Mouse (Mus musculus) spleen, adult 2 months (tissue): ENCODE results near the gene Hmga2. TPM values are rescaled to one million over a fixed set of nuclear protein-coding genes. Genes with fewer than 3 reads are reported as not detected.

Source experiments
- DNase-seq, 2 experiments: peaks; one replicate each; pipeline versions ENCODE4 v3.0.0 to v3.0.0-alpha.2; 2012 to 2021; ENCODE audit warnings: low spot score in 2 of 2, low read depth in 1 of 2
- H3K27ac ChIP-seq: fragments of 200-500 bp; 2 replicates; pipeline ENCODE4 v1.5.1; 2012; ENCODE audit warnings: low read length, inconsistent platforms; ENCODE audit not compliant: insufficient read depth
- H3K27me3 ChIP-seq: fragments of 200-500 bp; 2 replicates; pipeline ENCODE4 v1.6.1; 2012; ENCODE audit warnings: mild to moderate bottlenecking, moderate library complexity, low read length, inconsistent platforms; ENCODE audit not compliant: control insufficient read depth, insufficient read depth
- H3K36me3 ChIP-seq: fragments of 200-500 bp; 2 replicates; pipeline ENCODE4 v1.6.1; 2012; ENCODE audit warnings: mild to moderate bottlenecking, low read length, inconsistent platforms; ENCODE audit not compliant: control insufficient read depth, insufficient read depth
- H3K4me1 ChIP-seq: fragments of 200-500 bp; 2 replicates; pipeline ENCODE4 v1.6.1; 2011; ENCODE audit warnings: inconsistent platforms; ENCODE audit not compliant: control insufficient read depth, insufficient read depth, insufficient read length
- H3K4me3 ChIP-seq: fragments of 200-500 bp; 2 replicates; pipeline ENCODE4 v1.5.1; 2011; ENCODE audit warnings: mild to moderate bottlenecking, inconsistent platforms; ENCODE audit not compliant: insufficient read depth, insufficient read length; ENCODE audit errors: extremely low read depth
- CTCF ChIP-seq: fragments of 200-500 bp; IDR thresholded peaks from 2 replicates; pipeline ENCODE4 v1.5.1; 2011; ENCODE audit warnings: mild to moderate bottlenecking, inconsistent platforms; ENCODE audit not compliant: insufficient read depth, insufficient read length, insufficient replicate concordance; ENCODE audit errors: extremely low read depth
- POLR2A ChIP-seq: fragments of 200-500 bp; IDR thresholded peaks from 2 replicates; pipeline ENCODE4 v1.6.1; 2011; ENCODE audit warnings: low read depth, low read length, inconsistent platforms
- WGBS: fragments of 180-500 bp; shearing (Covaris S2); methylation state at CpG from one replicate; pipeline ENCODE4 v1.1.7; 2018; 5-methylcytosine and 5-hydroxymethylcytosine counted together
- polyA plus RNA-seq: library from polyadenylated mRNA; depleted of rRNA; stranded (reverse); fragments of >200 nt; gene quantifications from 2 replicates; pipeline ENCODE4 v1.2.3, GENCODE M21; 2012

The Hmga2 gene
- polyA plus RNA-seq, 1 experiment = not detected

- 4% methylated on average over 20 of the region's 20 CpGs for WGBS
- Histone ChIP-seq H3K4me1 (peaks cover 12% of the 10 kb centered on the region), H3K36me3 (no peaks in the 10 kb centered on the region), H3K4me3 (no peak overlapping the region), H3K27ac (no peak overlapping the region), H3K27me3 (peaks cover 24% of the 10 kb centered on the region)
- DNase-seq = no peak
- TF ChIP-seq POLR2A (no peak), CTCF (no peak)
Observed at GRCm38 (mm10) chr10:120474301-120474700, 2.0 kb downstream of the Hmga2 start.

DNA sequence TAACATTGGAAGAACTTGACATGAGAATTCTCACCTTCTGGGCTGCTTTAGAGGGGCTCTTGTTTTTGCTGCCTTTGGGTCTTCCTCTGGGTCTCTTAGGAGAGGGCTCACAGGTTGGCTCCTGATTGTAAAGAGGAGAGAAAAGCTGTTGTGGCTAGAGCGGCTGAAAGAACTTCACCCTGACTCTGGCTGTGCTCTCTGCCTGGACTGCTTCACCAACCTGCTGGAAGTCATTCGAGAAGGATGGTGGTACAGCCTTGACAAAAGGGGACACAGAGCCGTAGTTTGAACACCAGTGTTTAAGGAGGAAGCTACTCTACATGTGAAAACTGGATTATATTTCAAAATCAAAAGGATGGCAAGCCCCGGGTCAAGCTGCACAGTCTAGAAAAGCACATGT, 3.1 kb downstream of the Hmga2 start:
- Histone ChIP-seq H3K4me1 (peaks cover 12% of the 10 kb centered on the region), H3K27me3 (peaks cover 24% of the 10 kb centered on the region), H3K27ac (no peak overlapping the region), H3K36me3 (no peaks in the 10 kb centered on the region), H3K4me3 (no peak overlapping the region)
- 33% methylated on average over 4 of the region's 4 CpGs for WGBS
- TF ChIP-seq CTCF = no peak
- no peak for DNase-seq

DNA sequence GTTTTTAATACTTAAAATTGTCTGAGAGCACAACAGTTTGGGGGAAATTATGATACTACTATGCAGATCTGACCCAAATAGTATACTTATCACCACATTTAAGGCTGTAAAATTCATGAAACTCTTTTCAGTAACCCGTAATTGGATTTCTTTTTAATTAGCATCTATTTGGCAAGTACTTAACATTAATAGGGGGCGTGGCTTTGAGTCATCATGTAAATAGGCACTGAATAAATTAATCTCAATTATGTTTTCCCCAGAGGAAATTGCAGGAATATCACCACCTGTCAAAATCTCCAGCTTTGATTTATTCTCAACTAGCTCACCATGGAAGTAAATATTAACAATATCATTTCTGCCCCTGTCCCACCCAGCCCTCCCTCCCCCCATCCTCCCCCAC, 3.7 kb downstream of the Hmga2 start:
- H3K4me1 ChIP-seq = peaks cover 12% of the 10 kb centered on the region
- H3K27me3 ChIP-seq = peaks cover 24% of the 10 kb centered on the region
- no peak overlapping the region for H3K27ac ChIP-seq
- H3K4me3 ChIP-seq = no peak overlapping the region
- DNase-seq = no peak
- no peaks in the 10 kb centered on the region for H3K36me3 ChIP-seq
- 78% methylated on average over 2 of the region's 2 CpGs for WGBS
- TF ChIP-seq POLR2A (no peak), CTCF (no peak)

- DNase-seq = no peak
- 76% methylated on average over 5 of the region's 5 CpGs for WGBS
- no peaks in the 10 kb centered on the region for H3K36me3 ChIP-seq
- H3K27me3 ChIP-seq = no peaks in the 10 kb centered on the region
- no peaks in the 10 kb centered on the region for H3K4me1 ChIP-seq
- H3K4me3 ChIP-seq = no peak overlapping the region
- TF ChIP-seq CTCF (no peak), POLR2A (no peak)
- no peak overlapping the region for H3K27ac ChIP-seq
Observed at GRCm38 (mm10) chr10:120465121-120465520, 11.1 kb downstream of the Hmga2 start.

DNA sequence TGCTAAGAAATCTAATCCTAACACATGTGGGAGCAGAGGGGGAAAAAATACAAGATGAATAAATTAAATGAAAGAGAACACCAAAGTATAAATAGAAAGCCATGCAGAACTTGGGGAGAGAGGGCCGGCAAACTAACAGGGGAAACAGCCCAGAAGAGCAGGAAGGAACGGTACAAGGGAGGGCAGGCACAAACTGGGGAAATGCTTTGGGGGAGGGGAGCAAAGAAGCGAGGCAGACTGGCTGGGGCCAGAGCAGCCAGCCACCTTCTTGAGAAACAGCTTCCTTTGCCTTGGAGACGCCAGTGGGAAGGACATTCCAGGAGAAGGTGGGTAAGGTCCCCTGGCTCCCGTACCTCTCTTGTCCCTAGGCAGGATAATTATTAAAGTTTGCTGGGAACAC, 14.5 kb downstream of the Hmga2 start:
- H3K27me3 ChIP-seq = no peaks in the 10 kb centered on the region
- no peaks in the 10 kb centered on the region for H3K36me3 ChIP-seq
- WGBS = 14% methylated on average over 5 of the region's 5 CpGs
- no peak for TF ChIP-seq CTCF
- no peak for DNase-seq
- no peaks in the 10 kb centered on the region for H3K4me1 ChIP-seq
- H3K27ac ChIP-seq = no peak overlapping the region
- H3K4me3 ChIP-seq = no peak overlapping the region

- TF ChIP-seq CTCF = no peak
- no peak for TF ChIP-seq POLR2A
- Histone ChIP-seq H3K27ac (no peak overlapping the region), H3K4me3 (no peak overlapping the region), H3K4me1 (no peaks in the 10 kb centered on the region), H3K27me3 (no peaks in the 10 kb centered on the region), H3K36me3 (no peaks in the 10 kb centered on the region)
- WGBS = 74% methylated on average over 5 of the region's 5 CpGs
- DNase-seq = no peak
Observed at GRCm38 (mm10) chr10:120461301-120461700, 15.0 kb downstream of the Hmga2 start.

DNA sequence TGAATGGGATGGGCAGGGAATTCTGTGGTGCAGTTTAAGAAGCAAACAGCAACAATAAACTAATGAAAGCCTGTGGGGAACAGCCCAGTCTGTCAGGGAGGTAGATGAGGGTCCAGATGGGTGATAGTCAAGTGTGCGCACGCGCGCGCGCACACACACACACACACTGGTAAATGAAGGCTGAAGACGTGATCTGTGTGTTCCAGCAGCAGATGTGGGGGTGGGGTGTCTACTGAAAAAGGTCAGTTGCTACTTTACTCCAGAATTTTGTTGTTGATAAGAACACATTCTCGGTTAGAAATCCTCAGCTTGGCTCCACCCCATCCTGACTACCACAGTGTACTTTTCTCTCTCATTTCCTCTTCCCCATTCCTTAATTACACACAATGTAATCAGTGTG, 17.4 kb downstream of the Hmga2 start:
- WGBS = 82% methylated on average over 8 of the region's 8 CpGs
- Histone ChIP-seq H3K4me3 (no peak overlapping the region), H3K27ac (no peak overlapping the region), H3K4me1 (no peaks in the 10 kb centered on the region), H3K36me3 (no peaks in the 10 kb centered on the region), H3K27me3 (no peaks in the 10 kb centered on the region)
- DNase-seq = no peak
- TF ChIP-seq POLR2A = no peak
